Mouse (Mus musculus) liver, adult 2 months (tissue): ENCODE results near the gene Creb3l1. TPM values are rescaled to one million over a fixed set of nuclear protein-coding genes. Genes with fewer than 3 reads are reported as not detected.
A peak's percentile ranks its signal among the peaks of the same experiment; 100 is the strongest.

Source experiments
- DNase-seq: peaks from one replicate; pipeline ENCODE4 v3.0.0-alpha.2; 2011; ENCODE audit warnings: low read depth, low spot score; ENCODE audit errors: extremely low read depth
- H3K27ac ChIP-seq: fragments of 200-500 bp; replicated peaks from 2 replicates; pipeline ENCODE4 v1.5.1; 2012; ENCODE audit warnings: low read depth, mild to moderate bottlenecking, control low read depth, inconsistent platforms, low read length; ENCODE audit not compliant: insufficient read depth
- H3K27me3 ChIP-seq: fragments of 200-500 bp; 2 replicates; pipeline ENCODE4 v1.6.1; 2012; ENCODE audit warnings: mild to moderate bottlenecking, moderate library complexity, low read length, inconsistent platforms; ENCODE audit not compliant: control insufficient read depth, insufficient read depth
- H3K36me3 ChIP-seq: fragments of 200-500 bp; 2 replicates; pipeline ENCODE4 v1.6.1; 2012; ENCODE audit warnings: low read length, inconsistent platforms; ENCODE audit not compliant: control insufficient read depth, insufficient read depth
- H3K4me1 ChIP-seq: fragments of 200-500 bp; 2 replicates; pipeline ENCODE4 v1.6.1; 2011; ENCODE audit warnings: low read length; ENCODE audit not compliant: control insufficient read depth, insufficient read depth
- H3K4me3 ChIP-seq: fragments of 200-500 bp; 2 replicates; pipeline ENCODE4 v1.5.1; 2011; ENCODE audit warnings: low read depth, mild to moderate bottlenecking, control low read depth, low read length, moderate library complexity; ENCODE audit not compliant: insufficient read depth
- H3K79me2 ChIP-seq: fragments of 200-500 bp; 2 replicates; pipeline ENCODE4 v1.6.1; 2012; ENCODE audit warnings: inconsistent platforms, mild to moderate bottlenecking, low read length, moderate library complexity; ENCODE audit not compliant: control insufficient read depth, insufficient read depth
- H3K9ac ChIP-seq: fragments of 200-500 bp; 2 replicates; pipeline ENCODE4 v1.6.1; 2012; ENCODE audit warnings: low read depth, mild to moderate bottlenecking, control low read depth, inconsistent platforms, low read length
- CTCF ChIP-seq: fragments of 200-500 bp; IDR thresholded peaks from 2 replicates; pipeline ENCODE4 v1.5.1; 2011; ENCODE audit warnings: low read depth, low read length, control low read depth
- POLR2A ChIP-seq: fragments of 200-500 bp; IDR thresholded peaks from 2 replicates; pipeline ENCODE4 v1.6.1; 2011; ENCODE audit warnings: low read length, control low read depth; ENCODE audit not compliant: insufficient read depth; ENCODE audit errors: extremely low read depth
- WGBS: fragments of 180-500 bp; shearing (Covaris S2); methylation state at CpG from one replicate; pipeline ENCODE4 v1.1.7; 2018; 5-methylcytosine and 5-hydroxymethylcytosine counted together
- polyA plus RNA-seq: library from polyadenylated mRNA; depleted of rRNA; stranded (reverse); fragments of >200 nt; gene quantifications from 2 replicates; pipeline ENCODE4 v1.2.3, GENCODE M21; 2012
- total RNA-seq: library from RNA; depleted of rRNA; stranded (reverse); fragments of >200 nt; gene quantifications from 2 replicates; pipeline ENCODE4 v1.2.3, GENCODE M21; 2014

Creb3l1 gene
- total and polyA plus RNA-seq, 2 experiments, result 0.18 to 0.40 TPM

DNA sequence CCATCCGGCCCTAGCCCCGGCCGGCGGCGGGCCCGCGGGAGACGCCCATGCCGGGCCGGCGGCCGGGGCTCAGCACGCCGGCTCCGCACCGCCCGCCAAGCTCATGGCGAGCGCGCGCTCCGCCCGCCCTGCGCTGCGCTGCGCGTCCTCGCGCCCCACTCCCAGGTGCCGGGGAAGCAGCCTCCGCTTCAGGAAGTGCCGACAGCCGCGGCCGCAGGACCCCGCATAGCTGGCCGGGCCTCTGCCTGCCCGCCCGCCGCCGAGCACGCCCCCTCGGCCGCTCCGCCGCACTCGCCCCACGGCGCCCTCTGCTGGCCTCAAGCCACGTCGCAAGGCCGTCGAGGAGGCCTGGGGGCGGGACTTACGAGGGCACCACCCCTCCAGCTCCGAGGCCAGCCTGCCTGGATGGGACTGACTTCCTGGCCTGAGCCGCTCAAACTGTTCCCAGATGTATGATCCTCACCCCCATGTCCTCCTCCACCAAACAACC lies 60.8 kb downstream of the Creb3l1 start:
- Histone ChIP-seq H3K27me3 (no peaks in the 10 kb centered on the region), H3K36me3 (no peaks in the 10 kb centered on the region), H3K9ac (peak overlapping the region; percentile 89), H3K4me3 (peak overlapping the region; percentile 79), H3K79me2 (peaks cover 20% of the 10 kb centered on the region; the same call in 1 of the 2 replicates), H3K27ac (peak overlapping the region; percentile 79), H3K4me1 (peaks cover 23% of the 10 kb centered on the region)
- peak; percentile 64 for DNase-seq
- peak; percentile 87 for TF ChIP-seq CTCF
- 0 out of 2 replicates have a peak, but pooled peaks have one; percentile 33 for TF ChIP-seq POLR2A
- WGBS, result under 1% methylated on average over 40 of the region's 57 CpGs

DNA sequence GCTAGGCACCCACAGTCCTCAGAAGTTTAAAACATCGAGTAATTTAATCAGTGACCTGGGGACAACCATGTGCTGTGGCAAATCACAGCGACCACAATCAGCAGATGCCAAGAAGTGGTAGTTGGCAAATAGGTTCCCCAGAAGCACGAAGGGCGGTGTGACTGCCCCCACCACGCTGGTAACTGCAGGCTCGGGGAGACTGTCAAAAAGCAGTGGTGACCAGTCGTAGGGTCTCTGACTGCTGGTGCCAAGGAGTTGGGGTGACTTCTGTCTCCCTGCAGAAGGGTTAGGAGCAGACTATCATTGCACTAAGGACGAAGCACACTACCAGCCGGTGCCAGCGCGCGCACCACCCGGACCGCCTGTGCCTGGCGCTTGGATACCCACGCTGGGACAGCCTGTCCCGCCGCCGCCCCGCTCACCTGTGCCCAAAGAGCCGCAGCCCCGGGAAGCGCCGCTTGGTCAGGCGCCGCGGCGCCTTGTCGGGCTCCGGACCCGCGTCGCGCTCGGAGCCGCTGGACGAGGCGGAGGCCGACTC lies 61.4 kb downstream of the Creb3l1 start:
- Histone ChIP-seq H3K27me3 (no peaks in the 10 kb centered on the region), H3K36me3 (no peaks in the 10 kb centered on the region), H3K27ac (peak overlapping the region; percentile 79), H3K9ac (peak overlapping the region; percentile 89), H3K79me2 (peaks cover 23% of the 10 kb centered on the region; the same call in 1 of the 2 replicates), H3K4me3 (peak overlapping the region; percentile 79), H3K4me1 (peaks cover 23% of the 10 kb centered on the region)
- 0% methylated on average over 23 of the region's 39 CpGs for WGBS
- no peak for TF ChIP-seq POLR2A
- TF ChIP-seq CTCF, result no peak
- DNase-seq, result peak; percentile 36

DNA sequence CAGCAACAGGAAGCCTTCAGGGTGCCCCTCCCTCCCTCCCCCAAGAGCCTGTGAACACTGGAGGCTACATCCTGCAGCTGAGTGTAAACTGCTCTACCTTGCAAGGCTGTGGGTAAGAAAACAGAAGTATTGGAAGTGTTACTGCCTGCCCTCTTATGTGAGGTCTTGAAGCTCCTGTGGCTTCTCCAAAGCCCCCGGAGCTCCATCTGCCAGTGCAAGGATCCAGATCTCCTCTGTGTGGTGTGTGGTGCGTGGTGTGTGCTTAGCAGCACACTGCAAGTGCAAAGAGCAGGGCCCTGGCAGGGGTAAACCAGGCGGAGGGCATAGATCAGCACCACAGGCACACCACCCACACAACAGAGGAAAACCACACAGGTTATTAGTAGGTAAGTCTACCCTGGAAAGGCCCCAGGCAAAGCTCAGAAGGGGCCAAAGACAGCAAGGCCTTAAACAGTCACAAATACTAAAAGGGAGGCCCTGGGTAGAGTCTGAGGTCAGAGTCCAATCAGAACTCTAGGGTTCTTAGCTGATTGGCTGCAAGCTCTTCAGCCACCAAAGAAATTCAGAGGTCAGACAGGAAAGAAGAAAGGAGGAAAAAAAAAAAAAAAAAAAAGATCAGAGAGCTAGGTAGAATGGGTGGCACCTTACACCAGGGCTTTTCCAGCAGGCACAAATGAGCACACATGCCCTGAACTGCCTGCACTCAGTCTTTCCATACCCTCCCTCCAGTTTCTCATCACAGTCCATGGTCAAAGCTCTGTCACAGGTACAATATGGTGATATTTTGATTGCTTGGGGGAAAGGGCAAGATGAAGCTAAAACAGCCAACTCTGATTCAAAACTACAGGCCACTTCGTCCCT lies 62.2 kb downstream of the Creb3l1 start:
- Histone ChIP-seq H3K27ac (peak overlapping the region; percentile 79), H3K9ac (peak overlapping the region; percentile 89), H3K36me3 (no peaks in the 10 kb centered on the region), H3K4me1 (peaks cover 22% of the 10 kb centered on the region), H3K79me2 (peaks cover 28% of the 10 kb centered on the region; the same call in 1 of the 2 replicates), H3K4me3 (peak overlapping the region; percentile 79), H3K27me3 (no peaks in the 10 kb centered on the region)
- WGBS, result 11% methylated on average over 4 of the region's 4 CpGs
- TF ChIP-seq POLR2A (0 out of 2 replicates have a peak, but pooled peaks have one; percentile 7), CTCF (no peak)
- peak; percentile 92 for DNase-seq

DNA sequence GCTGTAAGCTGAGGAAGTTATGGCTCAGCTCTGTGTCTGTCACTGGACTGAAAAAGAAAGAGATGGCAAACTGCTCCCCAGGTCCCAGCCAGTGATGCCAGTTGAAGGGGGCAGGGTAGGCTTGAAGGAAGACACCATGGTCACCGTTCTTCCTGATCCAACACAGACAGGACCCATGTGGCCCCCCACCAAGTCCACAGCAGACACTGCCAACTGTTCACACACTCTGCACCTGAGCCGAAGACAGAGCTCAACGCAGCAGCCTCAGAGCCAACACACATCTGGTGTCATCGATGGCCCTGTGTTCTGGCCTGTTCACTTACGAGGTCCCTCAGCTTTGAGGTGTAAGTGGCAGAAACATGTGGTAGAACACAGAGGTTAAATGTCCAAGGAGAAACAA lies 63.8 kb downstream of the Creb3l1 start:
- DNase-seq, result no peak
- peaks cover 38% of the 10 kb centered on the region; the same call in 1 of the 2 replicates for H3K79me2 ChIP-seq
- no peaks in the 10 kb centered on the region for H3K27me3 ChIP-seq
- H3K27ac ChIP-seq, result no peak overlapping the region
- no peak overlapping the region for H3K9ac ChIP-seq
- peaks cover 30% of the 10 kb centered on the region for H3K4me1 ChIP-seq
- 91% methylated on average over 5 of the region's 5 CpGs for WGBS
- H3K36me3 ChIP-seq, result no peaks in the 10 kb centered on the region
- no peak for TF ChIP-seq POLR2A
- no peak for TF ChIP-seq CTCF
- H3K4me3 ChIP-seq, result no peak overlapping the region

DNA sequence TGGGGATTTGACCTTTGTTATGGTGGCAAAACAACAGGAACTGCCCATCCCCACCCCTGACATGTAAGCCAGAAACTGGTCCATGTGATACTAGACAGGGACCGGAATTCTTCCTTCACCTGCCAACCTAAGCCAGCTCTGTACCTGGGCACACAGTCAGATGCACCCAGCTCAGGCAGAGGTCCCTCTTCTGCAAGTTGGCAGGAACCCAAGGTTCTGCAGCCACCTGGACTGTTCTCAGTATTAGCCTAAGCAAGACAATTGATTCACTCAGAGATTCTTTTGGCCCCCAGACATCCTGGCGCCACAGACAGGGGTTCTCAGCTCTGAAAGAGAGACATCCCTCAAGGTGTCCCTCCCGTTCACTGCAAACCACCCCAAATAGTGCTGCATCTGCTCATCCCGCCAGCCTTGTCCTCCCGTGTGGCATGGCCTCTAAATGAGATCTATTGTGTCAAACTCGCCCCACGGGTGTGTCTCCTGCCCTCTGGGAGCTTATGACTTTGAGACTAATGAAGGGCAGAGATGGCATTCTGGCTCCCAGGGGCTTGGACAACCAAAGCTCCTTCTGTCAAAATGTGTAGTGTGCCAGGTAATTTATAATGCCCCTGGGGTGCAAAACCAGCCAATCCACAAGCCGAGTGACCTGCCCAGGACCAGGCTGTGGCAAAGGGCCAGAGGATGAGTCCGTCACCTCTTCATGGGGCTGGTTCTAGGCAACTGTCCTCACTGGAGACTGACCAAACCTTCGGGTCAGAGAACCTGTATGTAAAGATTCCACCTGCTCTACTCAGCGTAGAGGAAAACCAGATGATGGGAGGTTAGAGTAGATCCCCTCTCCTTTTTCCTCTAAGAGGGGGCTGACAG lies 64.5 kb downstream of the Creb3l1 start:
- no peak overlapping the region for H3K4me3 ChIP-seq
- WGBS, result 53% methylated on average over 11 of the region's 11 CpGs
- H3K79me2 ChIP-seq, result peaks cover 41% of the 10 kb centered on the region; the same call in 1 of the 2 replicates
- H3K36me3 ChIP-seq, result no peaks in the 10 kb centered on the region
- no peaks in the 10 kb centered on the region for H3K27me3 ChIP-seq
- H3K9ac ChIP-seq, result no peak overlapping the region
- H3K4me1 ChIP-seq, result peaks cover 37% of the 10 kb centered on the region
- H3K27ac ChIP-seq, result no peak overlapping the region
- no peak for TF ChIP-seq POLR2A
- TF ChIP-seq CTCF, result no peak
- DNase-seq, result peak; percentile 35
